Comparison of ENCODE assay signal across 8 mouse cellular contexts in genomic region chr7:45216442-45217183, GRCm38 (mm10). TPM values are rescaled to one million over a fixed set of nuclear protein-coding genes. Genes with fewer than 3 reads are reported as not detected.
DNase-seq lines count a peak whose midpoint lies in the region; ATAC-seq and TF ChIP-seq lines count a peak whose summit lies in the region.

No protein-coding gene starts in this region.

- H3ac ChIP-seq in myocyte (ENCODE audit: control insufficient read depth, insufficient read length), result no peak overlapping the region

- H3K4me1 ChIP-seq in embryonic facial prominence, embryonic 14.5 days (ENCODE audit: control insufficient read depth, insufficient read depth, low read length), result peaks cover 12% of the 10 kb centered on the region

- peak overlapping the region; percentile 92 for H3K4me2 ChIP-seq in embryonic facial prominence, embryonic 14.5 days (ENCODE audit: low read depth, low read length)
- peak overlapping the region; percentile 90 for H3K4me2 ChIP-seq in myocyte (ENCODE audit: low read depth)

- intact Hi-C loops in heart, postnatal 36 days (cut with DNase I), result no loop called here

- whole genome bisulfite sequencing in embryonic facial prominence, embryonic 14.5 days, result 0% methylated on average over 10 of the region's 13 CpGs

- H3K27me3 ChIP-seq in embryonic facial prominence, embryonic 14.5 days (replicated peaks; ENCODE audit: control insufficient read depth, insufficient read depth, low read length), result peaks cover 9% of the 10 kb centered on the region
- H3K27me3 ChIP-seq in myocyte (ENCODE audit: control insufficient read depth, insufficient read depth, insufficient read length), result no peaks in the 10 kb centered on the region

- peak overlapping the region; percentile 98 for H3K27ac ChIP-seq in embryonic facial prominence, embryonic 14.5 days (replicated peaks; ENCODE audit: low read depth, low read length)

- H3K9ac ChIP-seq in embryonic facial prominence, embryonic 14.5 days (ENCODE audit: low read depth, low read length), result peak overlapping the region; percentile 98

- peak overlapping the region; percentile 94 for H3K4me3 ChIP-seq in embryonic facial prominence, embryonic 14.5 days (ENCODE audit: low read depth, low read length)
- H3K4me3 ChIP-seq in myocyte, result peak overlapping the region; percentile 58

- ATAC-seq in embryonic facial prominence, embryonic 14.5 days (ENCODE audit: low read depth), result peak; percentile 86

- H3K79me2 ChIP-seq in myocyte (ENCODE audit: control insufficient read depth, insufficient read depth), result no peaks in the 10 kb centered on the region

- H3K9me3 ChIP-seq in embryonic facial prominence, embryonic 14.5 days (ENCODE audit: control insufficient read depth, low read length), result no peaks in the 10 kb centered on the region

- no peak for TF ChIP-seq POLR2A in myocyte (IDR thresholded peaks at IDR 0.05; ENCODE audit: insufficient read length, low read depth)

- DNase-seq in right cerebral cortex, postnatal 4 days, result peak; percentile 70
- no peak for DNase-seq in right cerebral cortex, adult 2 months (ENCODE audit: low spot score in 2 of 2)
- DNase-seq in embryonic facial prominence, embryonic 14.5 days (ENCODE audit: low spot score), result peak; percentile 96
- DNase-seq in heart, postnatal 36 days, result peak; percentile 69 to 74
- peak; percentile 75 for DNase-seq in liver
- DNase-seq in spleen, postnatal 4 days (ENCODE audit: low spot score in 2 of 2), result no peak
- DNase-seq in right cerebral cortex, adult 18-20 months, result no peak

- H3K36me3 ChIP-seq in embryonic facial prominence, embryonic 14.5 days (ENCODE audit: control insufficient read depth, insufficient read depth, low read length), result peaks cover 45% of the 10 kb centered on the region
- H3K36me3 ChIP-seq in myocyte (ENCODE audit: control insufficient read depth, insufficient read depth), result no peaks in the 10 kb centered on the region

TF ChIP-seq in myocyte, 11 proteins besides CTCF, POLR2A, EP300 and RAD21:
- TF ChIP-seq USF1 (IDR thresholded peaks at IDR 0.05; ENCODE audit: low read depth), result no peak
- TF ChIP-seq SRF (IDR thresholded peaks at IDR 0.05; ENCODE audit: control insufficient read depth, insufficient read length, low read depth), result no peak
- no peak for TF ChIP-seq MAX (IDR thresholded peaks at IDR 0.05; ENCODE audit: low read depth)
- no peak for TF ChIP-seq POLR2AphosphoS2 (IDR thresholded peaks at IDR 0.05; ENCODE audit: insufficient read length, low read depth)
- no peak for TF ChIP-seq E2F4 (IDR thresholded peaks at IDR 0.05; ENCODE audit: insufficient read depth)
- TF ChIP-seq TCF3 (IDR thresholded peaks at IDR 0.05; ENCODE audit: insufficient read length, low read depth), result no peak
- peak in 2 of 3 experiments; percentile 49 to 63 for TF ChIP-seq MYOD1 (IDR thresholded peaks at IDR 0.05; ENCODE audit: control insufficient read depth in 1 of 3, insufficient read length in 2 of 3, low read depth in 2 of 3)
- no peak for TF ChIP-seq REST (IDR thresholded peaks at IDR 0.05; ENCODE audit: insufficient read depth, insufficient read length)
- TF ChIP-seq MYOG (IDR thresholded peaks at IDR 0.05; ENCODE audit: control insufficient read depth in 1 of 3, insufficient read depth in 1 of 3, insufficient read length in 2 of 3, low read depth in 2 of 3), result peak in 1 of 3 experiments; percentile 45
- TF ChIP-seq TCF12 (IDR thresholded peaks at IDR 0.05; ENCODE audit: insufficient read depth, poor library complexity, severe bottlenecking), result no peak
- TF ChIP-seq CEBPB (IDR thresholded peaks at IDR 0.05; ENCODE audit: insufficient read depth, poor library complexity, severe bottlenecking), result no peak

RNA-seq across cellular contexts. Expression of gene Tead2, which starts 1.1 kb away (rescaled TPM):
- polyA plus RNA-seq in embryonic facial prominence, embryonic 14.5 days (2014; fragmentation: Nextera tagmentation; extraction: Ambion mirVana), result 112 and 142 TPM in 2 replicates
- 10 to 100 TPM; 10.3 to 11.4 TPM for total RNA-seq in heart, postnatal 36 days (2021)
- 93.3 TPM for polyA plus RNA-seq in myocyte (2012; fragmentation: generic; extraction: Trizol)

RNA-seq across cellular contexts. Expression of gene Dkkl1, which starts 4.7 kb away (rescaled TPM):
- polyA plus RNA-seq in embryonic facial prominence, embryonic 14.5 days (2014; fragmentation: Nextera tagmentation; extraction: Ambion mirVana), result 6.3 and 8.5 TPM in 2 replicates
- not detected for total RNA-seq in heart, postnatal 36 days (2021)
- polyA plus RNA-seq in myocyte (2012; fragmentation: generic; extraction: Trizol), result 0.08 TPM

RNA-seq across cellular contexts. Expression of gene Ccdc155, which starts 11.9 kb away (rescaled TPM):
- polyA plus RNA-seq in embryonic facial prominence, embryonic 14.5 days (2014; fragmentation: Nextera tagmentation; extraction: Ambion mirVana), result 1.5 TPM in 2 replicates
- not detected for total RNA-seq in heart, postnatal 36 days (2021)
- polyA plus RNA-seq in myocyte (2012; fragmentation: generic; extraction: Trizol), result 2.2 TPM

RNA-seq across cellular contexts. Expression of gene Cd37, which starts 22.3 kb away (rescaled TPM):
- 2.4 and 4.8 TPM in 2 replicates for polyA plus RNA-seq in embryonic facial prominence, embryonic 14.5 days (2014; fragmentation: Nextera tagmentation; extraction: Ambion mirVana)
- total RNA-seq in heart, postnatal 36 days (2021), result 1 to 10 TPM; 2.8 to 4.4 TPM
- 0.18 TPM for polyA plus RNA-seq in myocyte (2012; fragmentation: generic; extraction: Trizol)

RNA-seq across cellular contexts. Expression of gene Slc6a16, which starts 24.3 kb away (rescaled TPM):
- 0.11 and 0.38 TPM in 2 replicates for polyA plus RNA-seq in embryonic facial prominence, embryonic 14.5 days (2014; fragmentation: Nextera tagmentation; extraction: Ambion mirVana)
- total RNA-seq in heart, postnatal 36 days (2021), result not detected
- not detected for polyA plus RNA-seq in myocyte (2012; fragmentation: generic; extraction: Trizol)

Comparison
In these comparisons a context has a peak if more than half of its experiments do, and no peak if none do; other contexts are left out.
1. DNase-seq: peak in right cerebral cortex, postnatal 4 days (single experiment), embryonic facial prominence, embryonic 14.5 days (single experiment), heart, postnatal 36 days (2 of 2) and liver (single experiment); none in right cerebral cortex, adult 2 months (0 of 2), spleen, postnatal 4 days (0 of 2) and right cerebral cortex, adult 18-20 months (single experiment).